Mouse (Mus musculus) layer of hippocampus, postnatal 14 days (tissue): ENCODE measurements at regions not wholly inside any gene's neighbourhood (a gene's known extent, or its start where the extent isn't known, plus 50 kb on each side); places are given as distances from the start of the nearest gene placed in this dataset.

Experiments used
- DNase-seq, 2 experiments: peaks; one replicate each; pipeline ENCODE4 v3.0.0; 2021 to 2022; ENCODE audit warnings: low spot score in 2 of 2, mixed read lengths in 1 of 2

DNA sequence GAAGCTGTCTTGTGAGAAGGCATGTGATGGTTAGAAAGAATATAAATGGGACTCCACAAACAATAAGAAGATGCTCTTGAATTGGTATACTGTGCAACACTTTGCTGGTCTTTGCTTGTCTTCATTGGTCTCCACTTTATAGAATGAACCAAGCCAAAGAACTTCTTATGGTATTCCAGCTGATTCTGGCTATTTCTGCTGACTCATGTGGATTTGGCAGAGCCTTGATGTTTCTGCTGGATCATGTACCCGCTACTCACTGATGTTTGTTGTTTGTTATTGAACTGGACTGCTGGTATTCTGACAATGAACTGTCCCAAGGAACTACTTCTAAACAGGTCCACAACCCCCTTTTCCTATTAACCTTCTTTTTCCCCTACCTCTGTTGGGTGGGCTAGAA is 234.5 kb upstream of the Prep start:
- no peak for DNase-seq

DNA sequence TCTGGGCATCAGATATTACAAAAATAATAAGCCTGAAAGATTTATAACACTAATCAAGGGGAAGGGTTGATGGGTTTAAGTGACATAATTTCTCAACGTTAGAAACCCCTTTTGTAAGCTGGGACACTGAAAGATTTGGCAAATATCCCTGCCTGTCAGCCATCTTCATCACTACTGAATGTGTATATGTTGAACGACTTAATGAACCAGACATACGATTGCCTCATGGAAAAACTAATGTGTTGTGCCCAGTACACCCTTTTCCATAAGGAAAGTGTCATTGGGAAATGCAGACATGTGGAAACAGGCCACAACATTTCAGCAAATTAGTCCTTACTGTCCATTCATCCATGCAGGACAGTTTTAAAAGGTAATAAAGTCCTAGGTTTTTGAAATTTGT is 240.7 kb upstream of the Prep start:
- no peak for DNase-seq

DNA sequence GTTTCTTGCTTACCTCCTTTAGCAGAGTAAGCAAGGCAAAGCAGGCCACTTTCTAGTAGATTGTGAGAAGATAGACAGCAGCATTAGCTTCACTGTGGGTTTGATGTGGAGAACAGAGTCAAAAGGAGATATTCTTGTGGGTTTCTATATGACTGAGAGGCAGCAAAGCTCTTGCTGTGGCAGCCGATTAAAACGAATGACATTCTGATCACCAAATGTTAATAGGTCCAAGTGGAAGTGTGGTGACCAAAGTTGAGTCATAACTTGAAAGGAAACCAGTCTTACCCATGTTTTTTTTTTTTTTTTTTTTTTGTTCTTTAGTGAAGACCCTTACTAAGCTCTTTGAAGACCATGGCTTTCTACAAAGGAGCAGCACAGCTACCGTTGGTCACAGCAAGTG is 245.3 kb upstream of the Prep start:
- DNase-seq = no peak

DNA sequence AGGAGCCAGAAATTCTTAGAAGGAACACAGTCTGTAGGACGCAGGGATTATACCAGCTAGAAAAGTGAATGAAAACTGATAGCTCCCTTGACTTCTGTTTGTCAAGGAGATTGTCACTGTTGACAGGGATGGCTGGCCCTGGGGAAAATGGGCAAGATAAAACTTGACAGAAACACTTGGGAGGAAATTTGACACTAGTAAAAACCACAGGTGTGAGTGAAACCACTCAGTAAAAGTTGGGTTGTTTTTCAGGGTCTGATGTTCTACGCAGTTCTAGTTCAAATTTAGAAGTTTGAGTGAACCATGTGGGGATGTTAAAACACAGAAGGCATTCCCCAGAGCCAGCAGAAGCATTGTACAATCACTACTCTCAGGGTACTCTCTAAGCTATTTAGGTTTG is 246.6 kb upstream of the Prep start:
- DNase-seq = no peak

GRCm38 (mm10) chr10:44819361-44819760 is 247.6 kb upstream of the Prep start:
- DNase-seq = no peak

DNA sequence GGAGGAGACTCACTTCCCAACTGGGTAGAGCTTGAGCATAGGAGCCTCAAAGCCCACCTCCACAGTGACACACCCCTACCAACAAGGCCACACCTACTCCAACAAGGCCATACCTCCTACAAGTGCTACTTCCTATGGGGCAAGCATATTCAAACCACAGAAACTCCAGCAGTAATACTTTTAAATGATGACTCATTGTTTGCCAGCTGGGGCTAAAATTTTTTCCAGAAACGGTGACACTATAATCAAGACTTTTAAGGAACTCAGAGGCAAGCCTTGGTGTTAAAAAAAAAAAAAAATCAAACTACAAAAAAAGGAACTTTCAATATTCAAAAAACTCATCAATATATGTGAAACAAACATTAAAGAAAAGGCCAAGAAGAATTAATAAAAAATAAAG is 248.4 kb upstream of the Prep start:
- no peak for DNase-seq

DNA sequence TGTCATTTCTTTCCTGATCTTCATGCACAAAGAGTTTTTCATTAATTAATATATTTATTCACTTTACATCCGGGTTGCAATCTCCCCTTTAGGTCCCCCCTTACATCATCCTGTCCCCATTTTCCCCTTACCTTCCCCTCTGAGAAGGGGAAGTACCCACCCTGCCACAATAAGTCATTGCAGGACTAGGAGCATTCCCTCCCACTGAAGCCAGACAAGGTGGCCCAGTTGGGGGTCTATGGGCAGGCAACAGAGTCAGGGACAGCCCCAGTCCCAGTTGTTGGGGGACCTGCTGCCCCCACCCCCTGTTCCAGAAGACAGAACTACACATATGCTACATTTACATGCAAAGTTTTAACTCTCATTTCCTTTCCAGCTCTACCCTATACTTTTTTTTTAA is 267.9 kb upstream of the Prdm1 start:
- DNase-seq = no peak

- no peak for DNase-seq
Observed at GRCm38 (mm10) chr10:44785386-44785785, 257.1 kb upstream of the Prdm1 start.

- DNase-seq = no peak
Observed at GRCm38 (mm10) chr10:44780381-44780958, 252.2 kb upstream of the Prdm1 start.

GRCm38 (mm10) chr10:44779568-44780207 is 251.4 kb upstream of the Prdm1 start:
- DNase-seq = no peak

- DNase-seq = no peak
Observed at GRCm38 (mm10) chr10:44777214-44777613, 248.9 kb upstream of the Prdm1 start.

DNA sequence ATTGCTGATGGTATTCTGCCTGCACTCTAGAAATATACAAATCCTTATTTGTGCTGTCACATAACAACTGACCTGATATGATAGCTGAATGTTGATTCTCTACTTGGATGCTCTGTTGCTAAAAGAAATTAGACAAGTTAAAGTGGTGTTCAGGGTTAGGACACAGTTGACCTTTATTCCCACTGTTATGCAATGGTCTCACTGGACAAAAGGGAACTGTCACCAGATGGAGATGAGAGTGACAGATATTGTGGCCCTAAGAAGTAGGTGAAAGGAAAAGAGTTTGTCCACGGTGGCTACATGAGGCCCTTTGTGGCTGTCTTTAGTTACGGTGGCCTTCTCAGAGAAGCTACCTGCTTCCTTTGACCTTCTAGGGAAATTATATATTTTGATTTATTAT is 247.9 kb upstream of the Prdm1 start:
- no peak for DNase-seq

GRCm38 (mm10) chr10:44765527-44765926 is 237.2 kb upstream of the Prdm1 start:
- DNase-seq = no peak

GRCm38 (mm10) chr10:44763102-44763501 is 234.8 kb upstream of the Prdm1 start:
- no peak for DNase-seq

- no peak for DNase-seq
Observed at GRCm38 (mm10) chr10:44762068-44762467, 233.8 kb upstream of the Prdm1 start.

DNA sequence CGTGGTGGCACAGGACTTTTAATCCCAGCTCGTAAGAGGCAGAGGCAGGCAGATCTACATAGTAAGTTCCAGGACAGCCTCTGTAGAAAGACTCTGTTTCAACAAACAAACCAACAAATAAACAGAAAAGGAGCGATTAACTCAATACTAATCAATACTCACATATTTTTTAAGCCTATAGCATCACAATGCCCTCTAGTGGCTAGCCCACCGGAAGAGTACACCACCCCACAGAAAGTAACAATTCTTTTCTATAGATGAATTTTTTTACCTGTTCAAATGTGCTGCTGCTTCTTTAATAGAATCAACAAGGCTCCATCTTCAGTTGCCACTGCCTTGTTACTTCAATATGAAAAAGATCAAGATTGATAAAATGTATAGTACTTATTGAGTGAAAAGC is 233.0 kb upstream of the Prdm1 start:
- DNase-seq = peak in 1 of 2 experiments; percentile 6

- DNase-seq = peak in 1 of 2 experiments; percentile 18
Observed at GRCm38 (mm10) chr10:44755355-44755957, 227.2 kb upstream of the Prdm1 start.

- no peak for DNase-seq
Observed at GRCm38 (mm10) chr10:44754930-44755329, 226.6 kb upstream of the Prdm1 start.

- DNase-seq = no peak
Observed at GRCm38 (mm10) chr10:44752719-44753390, 224.6 kb upstream of the Prdm1 start.

DNA sequence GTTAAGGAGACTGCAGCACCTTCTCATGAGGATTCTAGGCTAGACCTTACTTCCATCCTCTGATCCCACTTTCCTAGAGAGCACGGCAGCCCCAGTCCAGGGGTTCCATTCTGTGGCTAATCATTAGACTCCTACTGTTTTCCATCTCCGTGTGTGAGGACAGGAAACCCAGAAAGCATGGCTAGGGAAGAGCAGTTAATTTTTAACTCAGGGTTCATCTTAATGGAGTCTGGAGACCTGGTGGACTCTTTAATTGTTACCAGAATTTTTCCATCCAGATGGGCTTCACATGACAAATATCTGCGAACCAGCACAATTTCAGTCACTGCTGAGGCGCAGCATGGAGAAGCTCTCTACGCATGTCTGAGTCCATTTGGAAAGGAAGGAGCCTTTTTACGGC is 222.8 kb upstream of the Prdm1 start:
- DNase-seq = no peak

DNA sequence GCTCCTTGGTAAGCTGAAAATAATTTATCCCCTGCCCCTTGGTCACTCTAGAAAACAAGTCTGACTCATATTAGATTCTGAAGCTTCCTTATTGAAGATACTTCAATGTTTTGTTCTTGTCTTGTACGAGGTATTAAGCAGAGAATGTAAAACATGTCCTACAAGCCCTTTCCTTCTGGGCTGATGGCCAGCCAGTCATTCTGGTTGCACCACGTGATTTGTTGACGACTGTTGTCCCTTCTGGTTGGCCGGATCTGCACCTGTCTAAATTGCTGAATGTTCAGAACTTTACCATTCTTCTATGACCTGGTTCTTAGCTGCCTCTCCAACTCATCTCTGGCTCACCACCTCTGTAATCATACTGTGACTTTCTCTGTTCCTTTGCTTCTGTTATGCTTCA is 220.9 kb upstream of the Prdm1 start:
- no peak for DNase-seq

DNA sequence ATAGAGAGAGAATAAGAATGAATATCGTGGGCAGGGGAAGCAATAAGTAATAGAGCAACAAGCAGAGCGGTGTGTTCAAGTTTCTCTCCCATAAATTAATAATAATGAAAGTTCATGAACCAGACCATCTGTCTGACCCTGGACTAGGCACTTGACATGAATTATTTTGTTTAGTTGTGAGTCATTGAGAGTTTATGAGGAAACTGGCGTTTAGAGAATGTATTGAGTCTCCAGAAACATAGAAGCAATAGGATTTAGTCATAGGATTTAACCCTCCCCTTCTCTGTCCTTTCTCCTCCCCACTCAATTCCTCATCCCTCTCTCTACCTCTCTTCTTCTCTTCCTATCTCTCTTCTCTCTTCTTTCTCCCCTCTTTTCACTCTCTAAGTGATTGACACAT is 219.1 kb upstream of the Prdm1 start:
- DNase-seq = no peak
